Mouse (Mus musculus): ENCODE measurements at regions not wholly inside any gene's neighbourhood (a gene's known extent, or its start where the extent isn't known, plus 50 kb on each side); places are given as distances from the start of the nearest gene placed in this dataset.

DNA sequence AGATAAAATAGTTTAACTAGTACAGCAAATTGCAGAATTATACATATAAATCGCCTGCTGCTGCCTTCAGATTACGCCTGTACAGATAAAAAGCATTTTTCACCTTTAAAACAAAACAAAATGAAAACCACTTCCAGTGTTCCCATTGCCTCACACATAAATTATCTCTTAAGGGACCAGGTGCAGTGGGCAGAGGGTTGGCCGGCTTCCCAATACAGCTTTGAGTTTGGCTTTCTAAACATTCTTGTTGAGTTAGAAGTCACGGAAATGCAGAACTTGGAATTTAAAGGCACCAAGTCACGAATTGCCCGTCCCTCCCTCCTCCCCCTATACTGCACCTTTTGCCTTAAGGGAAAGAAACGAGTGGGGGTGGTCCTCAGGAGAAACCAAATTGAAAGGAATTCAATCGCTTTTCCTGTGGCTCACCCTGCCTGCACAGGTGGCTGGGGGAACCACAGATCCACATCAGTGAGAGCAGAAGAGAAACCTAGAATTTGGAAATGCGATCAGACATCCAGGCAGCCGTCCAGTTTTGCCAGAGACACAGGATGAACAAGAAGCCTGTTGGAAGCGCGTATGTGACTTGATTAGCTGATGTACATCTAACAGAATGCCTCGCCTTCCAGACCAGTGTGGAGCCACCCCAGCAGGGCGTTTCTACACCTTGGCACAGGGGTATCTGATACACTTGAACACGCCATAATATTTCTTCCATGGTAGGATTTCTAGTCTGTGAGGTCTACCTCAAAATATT is 64.0 kb upstream of the Skap2 start:
- TF ChIP-seq CTCF (conservative IDR thresholded peaks at IDR 0.05): no peak
- H3K27ac ChIP-seq: no peak overlapping the region
- peak overlapping the region; percentile 3; the same call in 1 of the 2 replicates for H3K4me3 ChIP-seq
- DNase-seq (ENCODE audit: low spot score in 2 of 2): peak in 1 of 2 experiments; percentile 1

DNA sequence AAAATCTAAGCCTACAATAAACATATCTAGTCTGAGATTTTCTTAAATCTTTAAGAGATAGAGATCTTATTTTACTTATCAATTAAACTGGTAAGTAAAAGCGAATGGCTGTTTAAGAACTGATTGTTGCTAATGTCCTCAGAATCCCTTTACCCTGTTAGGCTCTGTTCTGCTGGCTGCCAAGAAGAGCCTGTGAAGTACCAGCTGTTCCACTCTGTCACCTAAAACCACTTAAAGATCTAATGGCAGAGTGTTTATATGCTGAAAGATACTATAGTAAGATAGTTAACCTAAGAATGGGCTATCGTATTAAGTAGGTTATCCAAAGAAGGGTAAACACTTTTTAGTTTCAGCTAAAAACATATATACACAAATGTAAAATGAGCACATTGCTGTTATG is 62.6 kb upstream of the Skap2 start:
- Histone ChIP-seq H3K27ac (no peak overlapping the region), H3K4me3 (no peak overlapping the region)
- DNase-seq (ENCODE audit: low spot score in 2 of 2): no peak
- no peak for TF ChIP-seq CTCF (conservative IDR thresholded peaks at IDR 0.05)

GRCm38 (mm10) chr6:52067151-52067550 is 54.8 kb upstream of the Skap2 start:
- no peak for TF ChIP-seq CTCF (conservative IDR thresholded peaks at IDR 0.05)
- Histone ChIP-seq H3K27ac (no peak overlapping the region), H3K4me3 (no peak overlapping the region)
- no peak for DNase-seq (ENCODE audit: low spot score in 2 of 2)

- TF ChIP-seq CTCF (conservative IDR thresholded peaks at IDR 0.05): no peak
- no peak for DNase-seq (ENCODE audit: low spot score in 2 of 2)
- Histone ChIP-seq H3K4me3 (no peak overlapping the region), H3K27ac (no peak overlapping the region)
Measured at GRCm38 (mm10) chr6:52065652-52066051, 53.3 kb upstream of the Skap2 start.

DNA sequence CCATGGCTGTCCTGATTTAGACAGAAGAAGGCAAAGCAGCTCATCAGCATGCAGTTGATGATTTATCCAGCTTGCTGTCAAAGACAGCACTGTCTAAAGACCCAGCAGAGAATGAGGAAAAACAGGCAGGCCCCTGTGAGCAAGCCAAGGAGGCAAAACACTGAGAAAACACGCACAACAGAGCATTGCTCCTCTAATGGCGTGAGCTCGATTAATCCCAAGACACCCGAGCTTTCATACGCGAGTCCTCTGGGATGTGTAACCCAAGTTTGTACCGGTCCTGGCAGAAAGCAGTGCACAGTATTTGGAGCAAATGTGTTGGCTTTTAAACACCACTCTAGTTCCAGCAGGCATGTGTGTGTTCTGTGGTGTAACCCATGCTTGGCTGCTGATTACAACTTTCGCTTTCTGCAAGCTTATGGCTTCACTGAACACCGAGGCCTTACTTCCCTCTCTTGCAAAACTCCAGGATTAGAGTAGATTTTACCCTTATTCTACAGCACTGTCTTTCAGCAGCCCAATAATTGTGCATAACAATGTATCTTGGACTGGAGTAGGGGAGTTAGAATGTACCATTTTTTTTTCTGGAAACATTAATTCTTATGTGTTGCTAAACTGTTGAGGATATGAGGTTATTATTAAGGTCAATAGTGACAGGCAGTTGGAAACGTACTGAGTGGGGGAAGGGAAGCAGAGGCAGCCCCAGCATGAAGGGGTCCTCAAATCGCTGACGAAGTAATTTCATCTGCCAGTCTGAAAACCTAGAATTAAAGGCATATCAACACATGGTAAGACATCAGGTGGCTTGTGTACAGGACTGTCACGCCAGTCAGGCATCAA is 52.0 kb upstream of the Skap2 start:
- H3K4me3 ChIP-seq: peak overlapping the region; percentile 33
- TF ChIP-seq CTCF (conservative IDR thresholded peaks at IDR 0.05): no peak
- peak; percentile 22 to 46 for DNase-seq (ENCODE audit: low spot score in 2 of 2)
- H3K27ac ChIP-seq: peak overlapping the region; percentile 89

All from layer of hippocampus, adult 2 months (tissue).